Mouse (Mus musculus) heart, adult 8-10 months (tissue): ENCODE measurements around the gene Unc93b1. TPM values are rescaled to one million over a fixed set of nuclear protein-coding genes. Genes with fewer than 3 reads are reported as not detected.
A peak's percentile ranks its signal among the peaks of the same experiment; 100 is the strongest.
"Not testable (repeated sequence)": the region's sequence is repeated elsewhere in the genome, so short reads cannot be mapped to it uniquely, and the experiment has no call there.

Experiments used
- DNase-seq: peaks from one replicate; pipeline ENCODE4 v3.0.0; 2022; ENCODE audit warnings: low spot score
- total RNA-seq, 4 experiments: library from RNA; stranded (reverse); gene quantifications; 2 replicates each; pipeline ENCODE4 v1.2.4; 2022

Gene Unc93b1
- total RNA-seq, 4 experiments from 2014 or later, result 11.1 to 19.2 (median 13.7) TPM

DNA sequence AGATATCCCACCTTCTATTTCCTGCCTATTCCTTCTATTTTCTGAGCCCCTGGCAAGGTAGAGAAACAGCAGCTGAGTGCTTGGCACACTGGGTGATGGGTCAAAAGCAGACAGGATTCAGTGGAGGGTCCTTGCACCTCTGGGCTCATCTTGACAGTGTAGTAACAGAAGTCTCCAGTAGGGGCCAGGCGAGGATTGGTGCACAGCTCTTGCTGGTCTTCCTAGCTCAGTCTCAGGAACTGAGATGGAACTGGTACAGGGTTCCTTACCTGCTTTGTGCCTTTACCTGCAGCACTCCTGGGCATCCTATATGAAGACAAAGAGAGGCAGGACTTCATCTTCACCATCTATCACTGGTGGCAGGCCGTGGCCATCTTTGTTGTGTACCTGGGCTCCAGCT is 11.7 kb downstream of the Unc93b1 start:
- DNase-seq, result peak; percentile 63

DNA sequence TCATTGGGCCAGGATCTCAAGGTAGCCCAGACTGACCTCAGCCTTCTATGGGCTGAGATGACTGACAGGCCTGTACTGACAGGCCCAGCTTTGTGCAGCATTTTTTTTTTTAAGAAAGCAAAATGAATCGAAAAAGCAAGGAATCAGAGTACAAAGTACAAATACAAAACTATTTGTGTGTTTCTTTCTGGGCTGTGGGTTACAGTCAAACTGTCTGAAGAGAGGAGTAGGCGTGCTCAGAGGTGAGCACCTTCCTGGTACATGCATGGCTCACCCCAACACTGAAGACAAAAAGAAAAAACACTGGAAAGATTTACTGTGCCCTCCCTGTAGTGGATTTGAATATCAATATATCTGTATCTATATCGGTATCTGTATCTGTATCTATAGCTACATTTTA is 12.8 kb downstream of the Unc93b1 start:
- no peak for DNase-seq

DNA sequence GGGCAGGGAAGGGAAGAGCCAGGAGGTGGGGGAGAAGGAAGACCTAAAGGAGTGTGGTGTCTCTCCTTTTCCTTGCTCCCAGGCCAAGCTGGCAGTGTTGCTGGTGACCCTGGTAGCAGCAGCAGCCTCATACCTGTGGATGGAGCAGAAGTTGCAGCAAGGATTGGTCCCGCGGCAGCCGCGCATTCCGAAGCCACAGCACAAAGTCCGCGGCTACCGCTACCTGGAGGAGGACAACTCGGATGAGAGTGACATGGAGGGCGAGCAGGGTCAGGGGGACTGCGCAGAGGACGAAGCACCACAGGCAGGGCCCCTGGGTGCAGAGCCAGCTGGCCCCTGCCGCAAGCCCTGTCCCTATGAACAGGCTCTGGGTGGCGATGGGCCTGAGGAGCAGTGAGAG is 13.6 kb downstream of the Unc93b1 start:
- no peak for DNase-seq

DNA sequence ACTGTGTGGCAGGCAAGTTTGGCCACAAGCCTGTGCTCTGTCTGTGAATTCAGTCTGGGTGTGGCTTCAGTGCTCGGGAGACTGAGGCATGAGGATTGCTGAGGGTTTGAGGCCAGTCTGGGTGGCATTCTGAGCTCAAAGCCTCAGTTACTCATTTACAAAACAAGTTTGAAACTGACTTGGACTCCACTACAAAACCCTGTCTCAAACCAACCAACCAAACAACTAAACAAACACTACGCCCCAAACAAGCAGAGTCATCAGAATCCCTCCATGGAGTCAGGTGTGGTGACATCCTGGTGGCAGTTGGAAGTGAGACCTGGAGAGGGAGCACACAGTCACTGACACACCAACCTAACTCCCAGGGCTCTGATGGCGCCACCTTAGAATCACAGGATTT is 15.3 kb downstream of the Unc93b1 start:
- no peak for DNase-seq

DNA sequence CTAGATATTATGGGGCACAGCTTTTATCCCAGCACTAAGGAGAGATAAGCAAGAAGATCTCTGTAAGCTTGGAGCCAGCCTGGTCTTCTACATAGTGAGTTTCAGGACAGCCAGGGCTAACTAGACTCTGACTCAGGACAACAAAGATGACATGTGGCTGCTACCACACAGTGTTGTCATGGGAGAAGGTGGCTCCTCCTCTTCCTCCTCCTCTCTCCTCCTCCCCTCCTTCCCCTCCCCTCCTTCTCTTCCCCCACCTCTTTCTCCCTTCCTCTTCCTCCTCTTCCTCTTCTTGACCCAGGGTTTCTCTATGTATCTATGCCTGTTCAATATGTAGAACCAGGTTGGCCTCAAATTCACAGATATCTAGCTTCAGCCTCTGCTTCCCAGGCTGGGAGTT is 16.5 kb downstream of the Unc93b1 start:
- DNase-seq, result no peak

DNA sequence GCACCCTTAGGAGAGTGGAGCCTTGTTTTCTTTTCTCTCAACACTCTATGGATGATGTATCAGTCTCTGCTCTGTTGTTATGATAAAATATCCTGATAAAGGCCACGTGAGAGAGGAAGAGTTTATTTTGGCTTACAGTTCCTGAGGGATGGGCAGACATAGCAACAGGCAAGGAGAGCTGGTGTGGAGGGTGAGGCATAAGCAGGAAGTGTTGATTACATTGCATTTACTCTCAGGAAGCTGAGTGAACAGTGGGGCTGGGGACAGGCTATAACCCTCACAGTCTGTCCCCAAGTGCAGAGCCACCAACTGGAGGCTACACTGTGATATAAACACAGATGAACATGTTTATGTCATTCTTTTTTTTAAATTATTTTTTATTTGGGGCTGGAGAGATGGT is 17.1 kb downstream of the Unc93b1 start:
- no peak for DNase-seq

DNA sequence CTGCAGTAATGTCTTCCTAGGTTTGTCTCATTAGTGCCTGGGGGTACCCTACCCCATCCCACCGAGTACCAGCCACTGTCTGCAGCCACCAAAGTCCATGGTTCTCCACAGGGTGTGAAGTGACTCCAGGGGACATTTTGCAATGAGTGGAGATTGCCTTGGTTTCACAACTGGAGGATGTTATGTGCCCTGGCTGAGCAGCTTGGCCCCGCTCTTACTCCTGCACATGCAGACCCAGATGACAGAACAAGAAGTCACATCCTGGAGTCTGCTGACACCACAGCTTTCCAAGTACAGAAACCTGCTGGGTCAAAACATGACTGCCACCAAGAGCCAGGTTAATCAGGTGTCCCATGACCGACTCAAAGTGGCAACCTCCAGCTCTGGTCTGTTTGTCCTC is 20.0 kb downstream of the Unc93b1 start:
- DNase-seq, result no peak

DNA sequence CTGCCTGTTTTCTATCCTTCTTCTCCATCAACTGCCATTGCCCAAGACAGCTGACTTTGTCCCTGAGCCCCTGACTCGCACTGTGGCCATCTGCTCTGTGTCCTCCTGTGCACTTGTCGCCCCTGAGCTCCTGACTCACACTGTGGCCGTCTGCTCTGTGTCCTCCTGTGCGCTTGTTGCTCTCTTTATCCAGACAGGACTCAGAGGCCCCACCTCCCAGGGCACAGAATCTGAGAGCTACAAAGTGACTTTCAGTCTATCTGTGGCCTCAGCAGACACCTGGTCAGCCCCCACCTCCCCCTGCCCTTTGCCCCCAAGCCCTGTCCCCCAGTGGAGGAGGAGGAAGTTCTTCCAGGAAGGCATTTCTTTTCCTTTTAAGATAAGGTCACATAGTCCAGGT is 20.8 kb downstream of the Unc93b1 start:
- DNase-seq, result no peak

DNA sequence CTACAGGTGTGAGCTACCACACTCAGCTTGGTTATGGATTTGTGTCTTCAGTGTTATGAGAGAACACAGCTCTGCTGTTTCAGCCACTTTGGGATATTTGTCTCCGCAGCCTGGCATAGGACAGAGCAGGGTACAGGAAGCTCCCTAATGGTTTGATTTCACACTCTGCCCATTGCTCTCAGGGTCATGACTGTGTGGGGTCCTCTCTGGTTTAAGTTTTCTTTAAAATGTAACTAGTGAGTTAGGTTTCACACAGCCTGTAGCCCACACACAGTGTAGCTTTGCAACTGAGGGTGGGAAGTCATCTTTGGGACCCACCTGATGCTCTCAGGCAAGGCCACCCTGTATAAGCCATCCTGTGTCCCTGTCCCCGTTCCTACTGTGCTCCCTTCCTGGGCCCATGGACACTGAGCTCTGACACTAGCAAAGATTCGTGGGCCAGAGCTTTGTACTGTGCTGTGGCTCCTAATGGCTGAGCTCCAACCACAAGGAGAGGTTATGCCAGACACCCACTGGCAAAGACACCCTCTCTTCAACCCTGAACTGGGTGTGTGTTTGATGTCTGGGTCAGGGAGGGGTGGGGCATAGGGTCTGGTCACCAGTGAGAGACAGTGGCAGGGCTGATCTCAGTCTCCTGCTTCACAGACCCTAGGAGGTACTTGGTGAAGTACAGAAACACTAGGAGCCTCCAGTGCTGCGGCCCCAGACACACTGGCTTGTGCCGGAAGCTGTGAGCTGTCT is 22.5 kb downstream of the Unc93b1 start:
- DNase-seq, result not testable (repeated sequence)

DNA sequence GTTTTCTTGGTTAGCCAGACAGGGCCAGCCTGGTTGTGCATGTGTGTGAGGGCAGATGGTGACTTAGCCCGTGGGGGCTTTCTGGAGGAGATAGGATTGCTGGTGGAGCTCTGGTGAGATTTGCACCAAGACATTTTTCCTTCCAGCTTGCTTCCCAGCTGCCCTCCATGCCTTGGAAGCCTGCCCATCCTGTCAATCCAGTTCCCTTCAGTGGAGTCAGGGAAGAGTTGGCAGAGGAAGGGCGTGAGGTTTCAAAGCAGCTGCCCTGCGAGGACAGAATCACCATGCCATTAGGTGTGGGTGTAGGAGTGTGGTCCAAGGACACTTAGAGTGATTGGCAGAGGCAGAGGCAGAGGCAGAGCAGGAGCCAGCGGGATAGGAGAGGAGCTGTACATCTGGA is 23.5 kb downstream of the Unc93b1 start, which contains the start of gene Aldh3b3:
Gene Aldh3b3 (plus strand): TSS at position 176 of the 400 bp plus-strand sequence.
- no peak for DNase-seq

DNA sequence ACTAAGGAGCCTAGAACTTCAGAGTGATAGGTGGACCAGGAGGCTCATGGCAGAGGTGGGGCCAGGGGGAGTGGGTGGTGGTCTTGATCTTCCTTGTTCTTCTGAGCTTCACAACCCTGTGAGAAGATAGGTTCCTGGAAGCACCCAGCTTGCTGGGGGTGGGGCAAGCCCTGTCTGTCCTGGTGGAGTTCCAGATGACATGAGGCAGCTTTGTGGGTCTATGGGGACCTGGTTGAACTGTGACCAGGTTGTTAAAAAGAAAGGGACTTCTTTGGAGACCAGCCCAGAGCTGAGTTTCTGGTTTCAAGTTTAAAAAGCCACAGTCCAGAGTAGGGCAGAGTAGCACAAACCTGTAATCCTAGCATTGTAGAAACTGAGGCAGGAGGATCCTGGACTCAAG is 24.0 kb downstream of the Unc93b1 start:
- no peak for DNase-seq

DNA sequence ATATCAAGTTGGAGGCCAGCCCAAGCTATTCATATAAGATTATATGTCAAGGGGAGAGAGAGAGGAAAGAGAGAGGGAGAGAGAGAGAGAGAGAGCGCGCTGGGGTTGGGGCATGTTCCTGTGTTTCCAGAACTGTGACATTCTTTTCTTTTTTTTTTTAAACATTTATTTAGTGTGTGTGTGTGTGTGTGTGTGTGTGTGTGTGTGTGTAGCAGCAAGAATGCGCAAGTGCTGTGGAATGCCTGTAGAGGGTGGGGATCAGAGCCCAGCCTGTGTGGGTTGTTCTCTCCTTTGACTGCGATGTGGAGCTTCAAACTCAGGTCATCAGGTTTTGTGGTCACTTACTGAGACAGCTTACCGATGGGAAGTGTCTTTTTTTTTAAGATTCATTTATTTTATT is 25.2 kb downstream of the Unc93b1 start:
- DNase-seq, result no peak

DNA sequence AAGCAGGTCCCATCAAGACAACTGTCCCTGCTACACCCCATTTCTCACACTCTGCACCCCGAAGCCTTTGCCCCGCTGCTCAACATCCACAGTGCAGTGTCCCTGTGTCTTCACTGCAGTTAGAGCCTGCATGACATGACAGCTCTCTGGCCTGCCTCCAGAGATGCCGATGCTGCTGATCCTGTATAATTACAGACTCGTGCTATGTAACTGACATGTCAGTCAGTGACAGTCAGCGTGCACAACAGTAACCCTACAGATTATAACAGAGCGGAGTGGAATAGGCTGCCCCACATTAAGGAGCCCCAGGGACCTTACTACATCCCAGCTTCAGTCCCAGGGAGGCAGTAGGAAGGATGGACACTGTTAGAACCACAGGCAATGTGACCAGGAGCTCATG is 26.8 kb downstream of the Unc93b1 start:
- DNase-seq, result not testable (repeated sequence)

DNA sequence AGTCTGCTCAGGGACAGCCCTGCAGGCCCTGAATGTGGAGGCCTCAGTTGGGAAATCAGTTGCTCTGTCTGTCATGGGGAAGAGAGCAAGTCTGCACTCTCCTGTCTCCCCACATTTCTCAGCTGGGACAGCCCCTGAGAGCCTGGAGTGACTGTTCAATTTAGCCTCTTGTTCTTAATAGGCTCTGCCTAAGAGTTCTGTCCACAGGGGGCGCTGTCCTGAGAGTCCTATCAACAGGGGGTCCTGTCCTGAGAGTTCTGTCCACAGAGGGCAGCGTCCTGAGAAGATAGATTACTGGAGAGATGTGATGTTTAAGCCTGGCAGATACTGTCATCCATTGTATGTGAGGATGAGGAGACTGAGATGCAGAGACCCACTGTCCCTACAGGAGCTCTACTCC is 27.5 kb downstream of the Unc93b1 start:
- no peak for DNase-seq

DNA sequence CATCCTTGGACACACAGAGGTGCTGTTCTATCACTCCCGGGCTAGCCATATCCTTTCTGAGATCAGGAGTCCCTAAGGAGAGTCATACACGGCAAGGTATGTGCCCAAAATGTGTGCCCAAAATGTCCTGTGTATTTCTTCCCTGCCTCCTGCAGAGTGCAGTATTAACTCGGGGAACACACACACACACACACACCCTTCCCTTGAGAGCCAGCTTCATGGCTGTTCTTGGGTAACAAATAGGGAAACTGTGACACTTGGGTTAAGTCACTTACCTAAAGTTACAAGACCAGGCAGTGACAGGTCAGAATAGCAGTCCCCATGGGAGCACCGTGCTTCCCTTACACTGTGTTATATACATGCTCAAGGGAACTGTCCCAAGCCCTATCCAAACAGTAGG is 29.0 kb downstream of the Unc93b1 start:
- no peak for DNase-seq

DNA sequence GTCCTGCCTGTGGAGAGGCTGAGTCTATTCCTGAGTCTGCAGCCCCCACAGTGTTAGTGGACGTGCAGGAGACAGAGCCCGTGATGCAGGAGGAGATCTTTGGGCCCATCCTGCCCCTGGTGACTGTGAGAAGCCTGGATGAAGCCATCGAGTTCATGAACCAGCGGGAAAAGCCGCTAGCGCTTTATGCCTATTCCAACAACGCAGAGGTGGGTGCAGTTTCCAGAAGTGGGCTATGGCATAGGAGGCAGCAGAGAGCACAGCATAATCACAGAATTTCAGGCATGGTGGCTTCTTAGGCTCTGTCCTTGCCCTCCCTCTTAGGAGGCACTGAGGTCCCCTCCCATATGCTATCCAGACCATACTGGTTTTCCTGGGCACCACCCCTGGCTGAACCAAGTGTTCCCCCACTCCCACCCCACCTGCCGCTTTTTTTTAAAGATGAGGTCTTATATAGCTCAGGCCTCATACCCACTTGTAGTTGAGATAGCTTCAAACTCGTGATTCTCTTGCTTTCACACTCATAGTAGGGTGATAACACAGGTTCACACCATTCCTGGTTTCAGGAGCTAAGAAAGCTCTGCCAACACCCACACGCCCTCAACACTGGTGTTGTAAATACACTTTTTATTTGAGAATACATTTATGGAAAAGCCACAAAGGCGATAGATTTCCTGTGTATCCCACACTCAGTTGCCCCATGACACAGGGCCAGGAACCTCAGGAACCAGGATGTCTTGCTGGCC is 31.5 kb downstream of the Unc93b1 start:
- no peak for DNase-seq

DNA sequence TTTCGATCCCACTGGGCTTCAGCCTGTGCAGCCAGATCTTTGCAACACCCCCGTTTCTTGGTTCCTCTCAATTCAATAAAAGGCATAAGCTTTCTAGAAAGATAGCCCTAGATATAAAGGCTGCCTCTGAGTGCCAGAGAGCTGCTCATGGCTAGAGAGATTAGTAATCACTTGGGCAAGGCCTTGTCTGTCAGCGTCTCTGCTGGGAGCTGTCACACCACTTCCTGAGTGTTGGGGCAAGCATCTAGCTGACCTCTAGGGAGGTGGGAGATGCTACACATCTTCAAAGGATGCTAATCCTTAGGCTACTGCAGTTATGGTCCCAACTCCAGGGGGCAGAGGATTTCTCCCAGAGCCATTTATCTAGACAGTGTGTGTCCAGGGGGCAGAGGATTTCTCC is 32.3 kb downstream of the Unc93b1 start:
- no peak for DNase-seq

DNA sequence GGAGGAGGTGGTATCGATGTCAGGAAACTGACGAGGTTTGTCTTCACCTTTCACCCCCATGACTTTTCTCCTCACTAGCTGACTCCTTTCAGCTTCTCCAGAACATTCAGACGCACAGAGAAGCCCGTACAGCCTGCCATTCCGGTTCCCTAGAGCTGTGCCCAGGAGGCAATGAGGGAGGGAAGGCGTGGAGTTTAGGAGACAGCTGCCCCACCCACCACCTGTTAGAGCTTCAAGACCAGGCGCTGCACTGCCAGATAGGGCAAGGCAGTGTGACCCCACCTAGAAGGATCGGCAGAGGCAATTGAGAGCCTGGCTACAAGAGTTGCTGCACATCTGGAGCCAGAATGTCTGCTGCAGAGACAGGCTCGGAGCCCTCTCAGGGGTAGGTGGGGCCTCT is 37.2 kb downstream of the Unc93b1 start, which contains the start of gene Aldh3b2:
Gene Aldh3b2 (plus strand): TSS at position 100 of the 400 bp plus-strand sequence.
- no peak for DNase-seq

DNA sequence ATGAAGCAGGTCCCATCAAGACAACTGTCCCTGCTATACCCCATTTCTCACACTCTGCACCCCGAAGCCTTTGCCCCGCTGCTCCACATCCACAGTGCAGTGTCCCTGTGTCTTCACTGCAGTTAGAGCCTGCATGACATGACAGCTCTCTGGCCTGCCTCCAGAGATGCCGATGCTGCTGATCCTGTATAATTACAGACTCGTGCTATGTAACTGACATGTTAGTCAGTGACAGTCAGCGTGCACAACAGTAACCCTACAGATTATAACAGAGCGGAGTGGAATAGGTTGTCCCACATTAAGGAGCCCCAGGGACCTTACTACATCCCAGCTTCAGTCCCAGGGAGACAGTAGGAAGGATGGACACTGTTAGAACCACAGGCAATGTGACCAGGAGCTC is 39.6 kb downstream of the Unc93b1 start:
- not testable (repeated sequence) for DNase-seq

DNA sequence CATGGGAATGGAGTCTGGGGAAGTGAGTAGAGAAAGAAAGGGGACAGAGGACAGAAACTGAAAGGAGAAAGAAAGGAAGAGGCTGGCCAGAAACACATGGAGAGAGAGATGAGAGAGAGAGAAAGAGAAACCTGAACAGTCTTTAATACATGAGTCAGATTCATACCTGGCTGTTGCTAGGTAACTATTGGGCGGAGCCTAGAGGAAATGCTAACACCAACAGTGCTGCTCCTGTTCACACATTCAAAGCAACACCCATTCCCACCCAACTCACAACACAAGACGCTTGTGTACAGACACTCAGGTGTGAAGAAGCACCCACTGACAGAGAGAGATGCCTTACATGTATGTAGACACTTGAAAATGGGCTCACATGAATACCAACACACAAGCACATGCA is 40.9 kb downstream of the Unc93b1 start:
- DNase-seq, result no peak

DNA sequence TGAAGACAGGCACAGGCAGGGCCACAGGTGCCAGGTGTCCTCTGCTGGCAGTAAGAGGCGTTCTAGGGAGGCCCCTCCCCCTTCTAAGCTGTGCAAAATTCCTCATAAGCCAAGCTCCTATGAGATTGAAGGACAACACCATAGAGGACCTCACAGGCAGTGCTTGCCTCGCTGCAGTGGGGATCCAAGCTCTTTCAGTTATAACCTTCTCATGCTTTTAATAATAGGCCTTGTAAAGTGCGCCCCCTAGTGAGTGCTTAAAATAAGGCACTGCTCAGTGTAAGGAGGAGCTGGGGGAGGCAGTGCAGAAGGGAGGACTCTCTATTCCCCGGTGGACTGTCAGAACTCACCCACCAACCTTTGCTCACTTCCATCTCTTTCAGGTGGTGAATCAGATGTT is 45.3 kb downstream of the Unc93b1 start:
- peak; percentile 80 for DNase-seq

DNA sequence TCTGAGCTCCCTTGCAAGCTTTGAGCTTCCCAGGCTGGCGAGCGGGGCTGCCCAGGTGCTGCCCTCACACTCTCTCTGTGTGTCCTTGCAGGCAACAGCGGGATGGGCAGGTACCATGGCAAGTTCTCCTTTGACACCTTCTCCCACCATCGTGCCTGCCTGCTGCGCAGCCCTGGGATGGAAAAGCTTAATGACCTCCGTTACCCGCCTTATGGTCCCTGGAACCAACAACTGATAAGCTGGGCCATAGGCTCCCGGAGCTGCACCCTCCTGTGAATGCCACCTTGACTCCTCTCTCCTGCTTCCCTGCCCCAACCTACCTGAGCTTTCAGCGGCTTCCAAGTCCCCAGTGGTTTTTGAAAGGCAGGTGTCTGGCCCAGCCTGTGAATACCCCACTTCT is 45.9 kb downstream of the Unc93b1 start:
- no peak for DNase-seq

DNA sequence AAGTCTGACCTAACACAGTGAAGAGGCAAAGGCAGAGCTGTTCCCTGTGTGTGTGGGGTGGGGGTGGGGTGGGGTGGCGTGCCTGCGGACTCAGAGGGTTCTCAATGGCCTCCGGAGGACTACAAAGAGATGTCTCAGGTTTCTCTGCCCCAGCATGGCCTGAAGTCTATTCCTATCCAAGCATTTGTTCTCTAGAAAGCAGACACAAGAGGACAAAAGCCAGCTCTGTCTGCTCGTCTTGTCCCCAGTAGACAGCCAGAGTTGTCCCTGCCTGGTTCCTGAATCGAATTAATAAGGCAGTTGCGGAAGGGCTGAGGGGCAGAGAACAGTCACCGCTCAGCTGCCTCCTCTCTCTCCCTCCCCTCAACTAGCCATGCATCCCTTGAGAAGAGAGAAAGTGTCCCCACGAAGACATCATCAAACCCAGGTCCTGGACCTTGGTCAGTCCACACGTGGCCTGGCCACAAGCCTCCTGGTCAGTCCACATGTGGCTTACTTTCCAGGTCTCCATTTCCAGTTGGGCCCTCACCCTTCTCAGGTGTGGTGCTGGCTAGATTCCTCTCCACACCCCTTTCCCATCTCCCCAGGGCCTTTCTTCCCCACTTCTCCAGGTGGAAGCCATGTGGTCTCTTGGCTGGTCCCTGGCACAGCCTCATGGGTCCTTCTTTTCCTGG is 48.7 kb downstream of the Unc93b1 start:
- DNase-seq, result no peak
